Mouse (Mus musculus): Measurements from ENCODE around the gene Trmu.

DNA sequence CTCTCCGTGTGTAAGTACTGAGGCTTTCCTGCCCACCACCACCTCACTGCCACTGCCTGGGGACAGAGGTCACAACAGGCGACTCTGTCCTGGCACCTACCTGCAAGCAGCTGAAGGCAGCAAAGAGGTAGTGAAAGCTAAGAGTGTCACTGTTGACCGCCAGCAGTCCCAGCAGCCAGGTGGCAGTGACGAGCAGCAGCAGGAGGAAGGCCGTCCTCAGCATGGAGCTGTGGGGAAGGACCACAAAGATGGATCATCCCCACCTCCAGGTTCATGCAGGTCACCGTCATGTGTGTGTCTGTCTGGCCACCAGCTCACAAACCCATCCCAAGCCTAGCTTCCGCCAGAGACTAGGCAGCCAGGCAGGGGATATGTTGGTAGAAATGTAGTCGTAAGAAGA, 24.7 kb downstream of the Trmu start:
- peak; percentile 69 for TF ChIP-seq CTCF (IDR thresholded peaks at IDR 0.05)
- no peak for TF ChIP-seq EP300 (IDR thresholded peaks at IDR 0.05)

Measured in lung, postnatal 0 days (tissue).